ENCODE assay signal across 10 mouse cellular contexts in the genomic region with DNA sequence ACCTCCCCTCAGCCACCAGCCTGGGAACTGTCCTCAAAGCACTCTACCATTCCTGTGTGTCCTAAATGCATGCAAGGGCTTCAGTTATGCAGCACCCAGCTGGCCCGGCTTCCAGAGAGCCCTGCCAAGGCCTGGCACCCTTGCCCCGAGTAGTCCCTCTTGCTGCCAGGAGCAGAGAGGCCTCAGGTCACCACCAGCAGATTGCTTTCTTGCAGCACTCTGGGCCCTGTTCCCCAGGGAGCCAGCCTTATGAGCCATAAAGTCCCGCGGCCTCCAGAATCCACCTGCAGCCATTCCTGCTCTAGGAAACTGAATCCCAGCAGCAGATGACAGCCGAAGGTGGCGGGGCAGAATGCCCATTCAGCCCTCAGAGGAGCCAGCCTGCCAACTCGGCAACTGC. TPM values are rescaled to one million over a fixed set of nuclear protein-coding genes. Genes with fewer than 3 reads are reported as not detected.
DNase-seq lines count a peak whose midpoint lies in the region; ATAC-seq lines count a peak whose summit lies in the region.
"Had no signal": no experiment of that assay in that cellular context is flagged by ENCODE, and none has a peak within 500 bp of the region (broad histone marks: within the 10 kb centered on the region; RNA-seq: fewer than 3 reads in every experiment).

No protein-coding gene starts in this region.

- H3K4me2 ChIP-seq in kidney, embryonic 16.5 days (replicated peaks; ENCODE audit: low read depth, low read length), result no peak overlapping the region
- no peak overlapping the region for H3K4me2 ChIP-seq in hindbrain, embryonic 16.5 days (ENCODE audit: low read length)
- H3K4me2 ChIP-seq: hindbrain, embryonic 15.5 days had no signal

- 41% methylated on average over 7 of the region's 7 CpGs for WGBS in kidney, embryonic 16.5 days
- WGBS in hindbrain, embryonic 16.5 days, result 43% methylated on average over 7 of the region's 7 CpGs

- H3K4me3 ChIP-seq in kidney, embryonic 16.5 days (ENCODE audit: low read length), result no peak overlapping the region
- no peak overlapping the region for H3K4me3 ChIP-seq in hindbrain, embryonic 16.5 days (ENCODE audit: low read length)
- H3K4me3 ChIP-seq: erythroblast, embryonic 14.5 days; hindbrain, embryonic 15.5 days had no signal

- H3K9ac ChIP-seq in kidney, embryonic 16.5 days (replicated peaks; ENCODE audit: low read length), result no peak overlapping the region
- no peak overlapping the region for H3K9ac ChIP-seq in hindbrain, embryonic 16.5 days (ENCODE audit: low read depth, low read length)
- H3K9ac ChIP-seq: hindbrain, embryonic 15.5 days had no signal

- ATAC-seq in kidney, embryonic 16.5 days (ENCODE audit: low FRiP score, low TSS enrichment), result no peak
- ATAC-seq in hindbrain, embryonic 16.5 days, result no peak

- no peaks in the 10 kb centered on the region for H3K27me3 ChIP-seq in kidney, embryonic 16.5 days (ENCODE audit: insufficient read depth, low read length)
- no peaks in the 10 kb centered on the region for H3K27me3 ChIP-seq in hindbrain, embryonic 16.5 days (replicated peaks; ENCODE audit: control insufficient read depth, insufficient read depth, low read length)
- H3K27me3 ChIP-seq: hindbrain, embryonic 15.5 days had no signal

- H3K27ac ChIP-seq in kidney, embryonic 16.5 days (ENCODE audit: low read length), result no peak overlapping the region
- H3K27ac ChIP-seq in hindbrain, embryonic 16.5 days (ENCODE audit: low read depth, low read length), result no peak overlapping the region
- H3K27ac ChIP-seq: hindbrain, embryonic 15.5 days had no signal

- peaks cover 4% of the 10 kb centered on the region; the same call in 1 of the 2 replicates for H3K4me1 ChIP-seq in kidney, embryonic 16.5 days (ENCODE audit: insufficient read depth, low read length)
- peaks cover 13% of the 10 kb centered on the region for H3K4me1 ChIP-seq in hindbrain, embryonic 16.5 days (ENCODE audit: control insufficient read depth, insufficient read depth, low read depth, low read length)

- H3K9me3 ChIP-seq in kidney, embryonic 16.5 days (ENCODE audit: low read length), result no peaks in the 10 kb centered on the region
- H3K9me3 ChIP-seq in hindbrain, embryonic 16.5 days (ENCODE audit: control insufficient read depth, low read length), result no peaks in the 10 kb centered on the region
- H3K9me3 ChIP-seq: hindbrain, embryonic 15.5 days had no signal

- no peaks in the 10 kb centered on the region for H3K36me3 ChIP-seq in kidney, embryonic 16.5 days (ENCODE audit: insufficient read depth, low read length)
- H3K36me3 ChIP-seq in hindbrain, embryonic 16.5 days (ENCODE audit: control insufficient read depth, insufficient read depth, low read length), result no peaks in the 10 kb centered on the region
- H3K36me3 ChIP-seq: hindbrain, embryonic 15.5 days had no signal

- DNase-seq in kidney, adult 9 months, result peak; percentile 19
- DNase-seq in adrenal gland, postnatal 25 days, result peak; percentile 60
- peak; percentile 76 to 84 for DNase-seq in cerebellum, postnatal 14 days
- DNase-seq in heart, postnatal 36 days, result peak; percentile 50 to 64
- no peak for DNase-seq in spleen, adult 18-20 months
- DNase-seq in thymus, postnatal 0 days (ENCODE audit: low spot score), result no peak

- intact Hi-C loops in heart, postnatal 36 days (cut with DNase I), result no loop called here

RNA-seq across cellular contexts. Expression of a gene that starts 27.5 kb away (rescaled TPM):
- 675 and 814 TPM in 2 replicates for polyA plus RNA-seq in kidney, embryonic 16.5 days (2015; fragmentation: Nextera tagmentation; extraction: Ambion mirVana)
- total RNA-seq in adrenal gland, postnatal 25 days (2021), result 669 and 905 TPM in 2 replicates
- 10 to 100 TPM; 30.8 to 44.2 TPM for total RNA-seq in heart, postnatal 36 days (2021)
- polyA plus RNA-seq in thymus, postnatal 0 days (2015; fragmentation: Nextera tagmentation; extraction: Ambion mirVana), result 59.1 and 74.9 TPM in 2 replicates
- 165 and 231 TPM in 2 replicates for polyA plus RNA-seq in hindbrain, embryonic 16.5 days (2015; fragmentation: Nextera tagmentation; extraction: Ambion mirVana)

RNA-seq across cellular contexts. Expression of a gene that starts 40.2 kb away (rescaled TPM):
- 7.2 and 8.3 TPM in 2 replicates for polyA plus RNA-seq in kidney, embryonic 16.5 days (2015; fragmentation: Nextera tagmentation; extraction: Ambion mirVana)
- total RNA-seq in adrenal gland, postnatal 25 days (2021), result 1.2 and 1.4 TPM in 2 replicates
- under 1 TPM; 0.33 to 0.54 TPM for total RNA-seq in heart, postnatal 36 days (2021)
- 1.0 and 1.6 TPM in 2 replicates for polyA plus RNA-seq in thymus, postnatal 0 days (2015; fragmentation: Nextera tagmentation; extraction: Ambion mirVana)
- 0.79 and 1.00 TPM in 2 replicates for polyA plus RNA-seq in hindbrain, embryonic 16.5 days (2015; fragmentation: Nextera tagmentation; extraction: Ambion mirVana)
- polyA plus RNA-seq: erythroblast, embryonic 14.5 days had no signal

Comparison
In these comparisons a context has a peak if more than half of its experiments do, and no peak if none do; other contexts are left out.
1. DNase-seq: peak in kidney, adult 9 months (single experiment), adrenal gland, postnatal 25 days (single experiment), cerebellum, postnatal 14 days (2 of 2) and heart, postnatal 36 days (2 of 2); none in spleen, adult 18-20 months (0 of 2) and thymus, postnatal 0 days (single experiment).